Mouse (Mus musculus) spleen, adult 2 months (tissue): ENCODE data around the gene Olfr694.

Source experiments
- CTCF ChIP-seq: fragments of 200-500 bp; IDR thresholded peaks from 2 replicates; pipeline ENCODE4 v1.5.1; 2011; ENCODE audit warnings: mild to moderate bottlenecking, inconsistent platforms; ENCODE audit not compliant: insufficient read depth, insufficient read length, insufficient replicate concordance; ENCODE audit errors: extremely low read depth
- POLR2A ChIP-seq: fragments of 200-500 bp; IDR thresholded peaks from 2 replicates; pipeline ENCODE4 v1.6.1; 2011; ENCODE audit warnings: low read depth, low read length, inconsistent platforms

GRCm38 (mm10) chr7:106716296-106716695 is 24.7 kb upstream of the Olfr694 start, which contains the start of gene Olfr695:
- no peak for TF ChIP-seq CTCF
- TF ChIP-seq POLR2A, result no peak
